Mouse (Mus musculus) embryonic fibroblast, embryonic 13.5 days (primary cell): ENCODE measurements around the gene Snx18. TPM values are rescaled to one million over a fixed set of nuclear protein-coding genes. Genes with fewer than 3 reads are reported as not detected.

ENCODE experiments used
- H3K27ac ChIP-seq: 2 replicates; pipeline ENCODE4 v1.5.1; 2012; ENCODE audit warnings: low read length, control low read depth, inconsistent platforms; ENCODE audit not compliant: insufficient read depth
- H3K4me1 ChIP-seq: 2 replicates; pipeline ENCODE4 v1.6.1; 2011; ENCODE audit warnings: low read length; ENCODE audit not compliant: control insufficient read depth, insufficient read depth
- H3K4me3 ChIP-seq: 2 replicates; pipeline ENCODE4 v1.5.1; 2011; ENCODE audit warnings: mild to moderate bottlenecking, control low read depth, low read length; ENCODE audit not compliant: insufficient read depth
- CTCF ChIP-seq: IDR thresholded peaks from 2 replicates; pipeline ENCODE4 v1.5.1; 2011; ENCODE audit warnings: mild to moderate bottlenecking, control low read depth, low read length, moderate library complexity, borderline replicate concordance; ENCODE audit not compliant: insufficient read depth
- POLR2A ChIP-seq: IDR thresholded peaks from 2 replicates; pipeline ENCODE4 v1.6.1; 2011; ENCODE audit warnings: low read depth, mild to moderate bottlenecking, control low read depth, low read length, moderate library complexity
- polyA plus RNA-seq: library from polyadenylated mRNA; stranded (reverse); fragments of >200 nt; gene quantifications from 2 replicates; pipeline ENCODE4 v1.2.4, GENCODE M21; 2011; ENCODE audit warnings: low read depth; ENCODE audit not compliant: missing spikeins, insufficient read length

Gene Snx18
- polyA plus RNA-seq, 1 experiment = 60.7 TPM

- TF ChIP-seq POLR2A (no peak), CTCF (no peak)
- no peak overlapping the region for H3K27ac ChIP-seq
- H3K4me3 ChIP-seq = no peak overlapping the region
- peaks cover 22% of the 10 kb centered on the region for H3K4me1 ChIP-seq
These were observed 25.6 kb downstream of the Snx18 start for GRCm38 (mm10) chr13:113592703-113593200.

GRCm38 (mm10) chr13:113591336-113591735 is 27.0 kb downstream of the Snx18 start:
- TF ChIP-seq POLR2A (no peak), CTCF (no peak)
- Histone ChIP-seq H3K4me1 (peaks cover 12% of the 10 kb centered on the region), H3K4me3 (no peak overlapping the region), H3K27ac (no peak overlapping the region)

GRCm38 (mm10) chr13:113590216-113590615 is 28.1 kb downstream of the Snx18 start:
- no peak overlapping the region for H3K27ac ChIP-seq
- no peak overlapping the region for H3K4me3 ChIP-seq
- H3K4me1 ChIP-seq = peaks cover 3% of the 10 kb centered on the region
- TF ChIP-seq CTCF = no peak
- TF ChIP-seq POLR2A = no peak

GRCm38 (mm10) chr13:113589499-113589898 is 28.9 kb downstream of the Snx18 start:
- no peak overlapping the region for H3K4me3 ChIP-seq
- TF ChIP-seq CTCF (no peak), POLR2A (no peak)

GRCm38 (mm10) chr13:113587200-113587936 is 31.0 kb downstream of the Snx18 start:
- Histone ChIP-seq H3K27ac (no peak overlapping the region), H3K4me1 (no peaks in the 10 kb centered on the region; the same call in 1 of the 2 replicates), H3K4me3 (no peak overlapping the region)
- TF ChIP-seq CTCF (no peak), POLR2A (no peak)

More at GRCm38 (mm10) chr13:113589499-113589898, 28.9 kb downstream of the Snx18 start:
- H3K27ac ChIP-seq = no peak overlapping the region
- peaks cover 3% of the 10 kb centered on the region for H3K4me1 ChIP-seq

- Histone ChIP-seq H3K27ac (no peak overlapping the region), H3K4me1 (no peaks in the 10 kb centered on the region; the same call in 1 of the 2 replicates), H3K4me3 (no peak overlapping the region)
- TF ChIP-seq CTCF = no peak
- TF ChIP-seq POLR2A = no peak
These were observed 32.8 kb downstream of the Snx18 start for GRCm38 (mm10) chr13:113585606-113586005.

- no peak overlapping the region for H3K4me3 ChIP-seq
- no peak overlapping the region for H3K27ac ChIP-seq
- no peaks in the 10 kb centered on the region; the same call in none of the 2 replicates for H3K4me1 ChIP-seq
- TF ChIP-seq CTCF (no peak), POLR2A (no peak)
These were observed 33.9 kb downstream of the Snx18 start for GRCm38 (mm10) chr13:113584431-113584830.

- TF ChIP-seq CTCF (no peak), POLR2A (no peak)
- no peak overlapping the region for H3K27ac ChIP-seq
- no peak overlapping the region for H3K4me3 ChIP-seq
- H3K4me1 ChIP-seq = no peaks in the 10 kb centered on the region; the same call in 1 of the 2 replicates
These were observed 34.8 kb downstream of the Snx18 start for GRCm38 (mm10) chr13:113583563-113583962.

GRCm38 (mm10) chr13:113582024-113582423 is 36.3 kb downstream of the Snx18 start:
- no peaks in the 10 kb centered on the region; the same call in 1 of the 2 replicates for H3K4me1 ChIP-seq
- no peak overlapping the region for H3K4me3 ChIP-seq
- no peak for TF ChIP-seq CTCF
- no peak for TF ChIP-seq POLR2A
- no peak overlapping the region for H3K27ac ChIP-seq

GRCm38 (mm10) chr13:113581436-113581835 is 36.9 kb downstream of the Snx18 start:
- H3K4me3 ChIP-seq = no peak overlapping the region
- H3K4me1 ChIP-seq = no peaks in the 10 kb centered on the region; the same call in 1 of the 2 replicates
- no peak for TF ChIP-seq POLR2A
- TF ChIP-seq CTCF = no peak
- no peak overlapping the region for H3K27ac ChIP-seq

GRCm38 (mm10) chr13:113580400-113580790 is 38.0 kb downstream of the Snx18 start:
- Histone ChIP-seq H3K27ac (no peak overlapping the region), H3K4me1 (no peaks in the 10 kb centered on the region; the same call in 1 of the 2 replicates), H3K4me3 (no peak overlapping the region)
- TF ChIP-seq POLR2A (no peak), CTCF (no peak)
